11 mouse cellular contexts compared by ENCODE assay signal in the genomic region with DNA sequence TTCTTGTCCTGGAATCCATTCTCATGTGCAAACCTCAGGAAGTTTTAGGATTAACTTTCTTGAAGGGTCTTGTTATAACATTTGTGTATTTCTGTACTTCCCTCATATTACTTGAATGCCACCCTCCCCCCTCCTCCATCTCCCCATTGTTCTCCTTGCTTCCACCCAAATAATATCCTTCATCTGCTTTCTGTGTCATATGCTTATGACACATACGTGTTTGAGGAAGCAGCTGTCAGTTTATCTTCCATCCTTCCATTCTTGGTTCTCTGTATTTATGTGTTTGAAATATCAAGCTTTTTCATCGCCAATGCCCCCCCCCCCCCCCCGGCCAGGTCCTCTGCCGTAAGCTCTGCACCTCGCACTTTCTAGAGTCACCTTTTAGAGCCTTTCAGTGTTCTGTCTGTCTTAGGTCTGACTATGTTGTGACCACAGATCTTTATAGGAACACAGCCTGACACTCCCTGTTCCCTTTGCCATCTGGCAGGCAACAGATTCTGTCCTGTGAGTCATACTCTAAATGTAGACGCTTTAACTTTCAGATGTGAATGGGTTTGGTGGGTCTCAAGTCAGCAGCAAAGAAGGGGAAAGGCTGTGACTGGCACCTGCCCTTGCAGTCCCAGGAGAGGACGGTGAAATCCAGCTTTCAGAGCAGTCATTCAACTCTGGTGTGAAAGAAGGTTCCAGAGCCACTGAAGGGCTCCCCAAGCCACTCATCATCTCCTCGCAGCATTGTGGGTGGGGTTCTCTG. TPM values are rescaled to one million over a fixed set of nuclear protein-coding genes. Genes with fewer than 3 reads are reported as not detected.
DNase-seq lines count a peak whose midpoint lies in the region; ATAC-seq and TF ChIP-seq lines count a peak whose summit lies in the region.
"Had no signal": no experiment of that assay in that cellular context is flagged by ENCODE, and none has a peak within 500 bp of the region (broad histone marks: within the 10 kb centered on the region; RNA-seq: fewer than 3 reads in every experiment).

No protein-coding gene starts in this region.

- peak; percentile 11 for DNase-seq in urinary bladder, postnatal 14 days (ENCODE audit: low spot score)
- no peak for DNase-seq in urinary bladder, postnatal 10 days (ENCODE audit: low spot score)
- DNase-seq in heart, adult 2 months = peak; percentile 37 to 61
- peak; percentile 80 for DNase-seq in layer of hippocampus, adult 9-11 months
- no peak for DNase-seq in midbrain, postnatal 0 days (ENCODE audit: low spot score)
- DNase-seq in kidney, adult 8-10 months = no peak

- no peak overlapping the region for H3K9ac ChIP-seq in heart, adult 2 months (ENCODE audit: low read depth, low read length)
- H3K9ac ChIP-seq in intestine, postnatal 0 days (ENCODE audit: low read depth, low read length) = no peak overlapping the region
- no peak overlapping the region for H3K9ac ChIP-seq in midbrain, postnatal 0 days (replicated peaks; ENCODE audit: low read length, poor library complexity, severe bottlenecking)
- H3K9ac ChIP-seq: embryonic facial prominence, embryonic 15.5 days; hindbrain, embryonic 14.5 days; limb, embryonic 12.5 days; midbrain, embryonic 12.5 days had no signal

- no peaks in the 10 kb centered on the region for H3K27me3 ChIP-seq in heart, adult 2 months (ENCODE audit: control insufficient read depth, insufficient read depth, low read length)
- H3K27me3 ChIP-seq in intestine, postnatal 0 days (replicated peaks; ENCODE audit: control insufficient read depth, insufficient read depth, low read length) = no peaks in the 10 kb centered on the region
- no peaks in the 10 kb centered on the region for H3K27me3 ChIP-seq in midbrain, postnatal 0 days (ENCODE audit: insufficient read depth, low read length)
- H3K27me3 ChIP-seq: embryonic facial prominence, embryonic 15.5 days; limb, embryonic 12.5 days; midbrain, embryonic 12.5 days had no signal

- TF ChIP-seq POLR2A in heart, adult 2 months (IDR thresholded peaks at IDR 0.05; ENCODE audit: insufficient read depth, low read depth, low read length) = no peak

- no peak for TF ChIP-seq CTCF in heart, adult 2 months (IDR thresholded peaks at IDR 0.05)
- TF ChIP-seq CTCF in intestine, postnatal 0 days (IDR thresholded peaks at IDR 0.05; ENCODE audit: low read depth) = no peak
- no peak for TF ChIP-seq CTCF in midbrain, postnatal 0 days (IDR thresholded peaks at IDR 0.05)

- no peaks in the 10 kb centered on the region for H3K9me3 ChIP-seq in intestine, postnatal 0 days (ENCODE audit: control insufficient read depth)
- H3K9me3 ChIP-seq in midbrain, postnatal 0 days (ENCODE audit: low read length) = no peaks in the 10 kb centered on the region
- H3K9me3 ChIP-seq: embryonic facial prominence, embryonic 15.5 days; limb, embryonic 12.5 days; midbrain, embryonic 12.5 days had no signal

- intact Hi-C loops in heart, adult 2 months (cut with DNase I) = loop anchor here (2.0 to 5.0 kb wide), 4 partner anchors 21 to 147 kb away; no protein-coding TSS in a partner anchor

- peak overlapping the region; percentile 83 for H3K27ac ChIP-seq in heart, adult 2 months
- H3K27ac ChIP-seq in intestine, postnatal 0 days (ENCODE audit: low read depth, low read length) = no peak overlapping the region
- H3K27ac ChIP-seq in midbrain, postnatal 0 days (ENCODE audit: low read depth, low read length) = no peak overlapping the region
- H3K27ac ChIP-seq: embryonic facial prominence, embryonic 15.5 days; hindbrain, embryonic 14.5 days; limb, embryonic 12.5 days; midbrain, embryonic 12.5 days had no signal

- peaks cover 6% of the 10 kb centered on the region for H3K36me3 ChIP-seq in heart, adult 2 months (ENCODE audit: control insufficient read depth, insufficient read depth, low read length)
- H3K36me3 ChIP-seq in intestine, postnatal 0 days (ENCODE audit: control insufficient read depth, insufficient read depth) = no peaks in the 10 kb centered on the region
- H3K36me3 ChIP-seq in midbrain, postnatal 0 days (ENCODE audit: insufficient read depth, low read length) = no peaks in the 10 kb centered on the region
- H3K36me3 ChIP-seq: embryonic facial prominence, embryonic 15.5 days; limb, embryonic 12.5 days; midbrain, embryonic 12.5 days had no signal

- H3K79me2 ChIP-seq in heart, adult 2 months (replicated peaks; ENCODE audit: control insufficient read depth, insufficient read depth, low read length) = no peaks in the 10 kb centered on the region

- H3K4me2 ChIP-seq in intestine, postnatal 0 days (replicated peaks; ENCODE audit: low read depth) = no peak overlapping the region
- H3K4me2 ChIP-seq in midbrain, postnatal 0 days (ENCODE audit: low read depth, low read length, poor library complexity, severe bottlenecking) = no peak overlapping the region
- H3K4me2 ChIP-seq: embryonic facial prominence, embryonic 15.5 days; hindbrain, embryonic 14.5 days; limb, embryonic 12.5 days; midbrain, embryonic 12.5 days had no signal

- no peak for TF ChIP-seq EP300 in heart, adult 2 months (IDR thresholded peaks at IDR 0.05; ENCODE audit: insufficient read depth, low read depth, low read length)

- H3K4me1 ChIP-seq in heart, adult 2 months (ENCODE audit: control insufficient read depth, insufficient read depth, low read length) = peaks cover 9% of the 10 kb centered on the region
- H3K4me1 ChIP-seq in intestine, postnatal 0 days (replicated peaks; ENCODE audit: control insufficient read depth, insufficient read depth, low read length) = no peaks in the 10 kb centered on the region
- no peaks in the 10 kb centered on the region for H3K4me1 ChIP-seq in midbrain, postnatal 0 days (ENCODE audit: insufficient read depth, low read length)
- H3K4me1 ChIP-seq: embryonic facial prominence, embryonic 15.5 days; limb, embryonic 12.5 days; midbrain, embryonic 12.5 days had no signal

- 23% methylated on average over 8 of the region's 8 CpGs for WGBS in heart, adult 2 months
- WGBS in intestine, postnatal 0 days = 78% methylated on average over 8 of the region's 8 CpGs
- 91% methylated on average over 8 of the region's 8 CpGs for whole genome bisulfite sequencing in midbrain, postnatal 0 days

- no peak overlapping the region for H3K4me3 ChIP-seq in heart, adult 2 months
- no peak overlapping the region for H3K4me3 ChIP-seq in intestine, postnatal 0 days (ENCODE audit: low read depth, low read length)
- no peak overlapping the region for H3K4me3 ChIP-seq in midbrain, postnatal 0 days (ENCODE audit: low read depth, low read length)
- H3K4me3 ChIP-seq: embryonic facial prominence, embryonic 15.5 days; limb, embryonic 12.5 days; midbrain, embryonic 12.5 days had no signal

- ATAC-seq in intestine, postnatal 0 days = no peak
- no peak for ATAC-seq in midbrain, postnatal 0 days (ENCODE audit: low FRiP score)

RNA-seq across cellular contexts. Expression of gene Mitf, which starts 48.7 kb away (rescaled TPM):
- total RNA-seq in heart, adult 2 months (2021) = 10 to 100 TPM; 50.6 to 68.3 TPM
- polyA plus RNA-seq in heart, adult 2 months (2012; rRNA removed) = 23.4 and 36.3 TPM in 2 replicates
- polyA plus RNA-seq in intestine, postnatal 0 days (2015; fragmentation: Nextera tagmentation; extraction: Ambion mirVana) = 0.74 and 0.85 TPM in 2 replicates
- total RNA-seq in midbrain, postnatal 0 days (2014; rRNA removed) = 2.8 and 3.1 TPM in 2 replicates
- polyA plus RNA-seq in midbrain, postnatal 0 days (2015; fragmentation: Nextera tagmentation; extraction: Ambion mirVana) = 0.74 and 1.1 TPM in 2 replicates

Comparison
In these comparisons a context has a peak if more than half of its experiments do, and no peak if none do; other contexts are left out.
1. DNase-seq: peak in urinary bladder, postnatal 14 days (single experiment), heart, adult 2 months (2 of 2) and layer of hippocampus, adult 9-11 months (single experiment); none in urinary bladder, postnatal 10 days (single experiment), midbrain, postnatal 0 days (single experiment) and kidney, adult 8-10 months (0 of 2).
2. RNA of gene Mitf, which starts 48.7 kb away (polyA plus RNA-seq): 23.4 to 36.3 TPM in heart, adult 2 months; 0.74 to 1.1 TPM in midbrain, postnatal 0 days and 0.74 to 0.85 TPM in intestine, postnatal 0 days; every median in the first group is over 10 times any median in the second.